Mouse (Mus musculus) stomach, embryonic 16.5 days (tissue): ENCODE measurements around the gene Rdh16f1. TPM values are rescaled to one million over a fixed set of nuclear protein-coding genes. Genes with fewer than 3 reads are reported as not detected.

ENCODE experiments used
- ATAC-seq: fragments of 200-750 bp; cut with Nextera tagmentation; 2 replicates; pipeline ENCODE4 v1.8.0; 2017; ENCODE audit warnings: moderate number of reproducible peaks, moderate TSS enrichment; ENCODE audit not compliant: insufficient read depth, low FRiP score
- H3K27ac ChIP-seq: fragments of 300-500 bp; sonication (generic); 2 replicates; pipeline ENCODE4 v1.5.1; 2014; ENCODE audit warnings: low read length
- H3K27me3 ChIP-seq: fragments of 300-500 bp; sonication (generic); 2 replicates; pipeline ENCODE4 v1.6.1; 2014; ENCODE audit warnings: low read length, control low read depth, mixed read lengths; ENCODE audit not compliant: control insufficient read depth, insufficient read depth
- H3K36me3 ChIP-seq: fragments of 300-500 bp; sonication (generic); 2 replicates; pipeline ENCODE4 v1.6.1; 2014; ENCODE audit warnings: low read length; ENCODE audit not compliant: control insufficient read depth, insufficient read depth
- H3K4me1 ChIP-seq: fragments of 300-500 bp; sonication (generic); 2 replicates; pipeline ENCODE4 v1.6.1; 2014; ENCODE audit warnings: low read length, control low read depth, mixed read lengths; ENCODE audit not compliant: control insufficient read depth, insufficient read depth
- H3K4me2 ChIP-seq: fragments of 300-500 bp; sonication (generic); 2 replicates; pipeline ENCODE4 v1.6.1; 2014; ENCODE audit warnings: low read depth, low read length, mixed read lengths
- H3K4me3 ChIP-seq: fragments of 300-500 bp; sonication (generic); replicated peaks from 2 replicates; pipeline ENCODE4 v1.5.1; 2014; ENCODE audit warnings: mild to moderate bottlenecking, low read length
- H3K9ac ChIP-seq: fragments of 300-500 bp; sonication (generic); 2 replicates; pipeline ENCODE4 v1.6.1; 2014; ENCODE audit warnings: low read length
- H3K9me3 ChIP-seq: fragments of 300-500 bp; sonication (generic); replicated peaks from 2 replicates; pipeline ENCODE4 v1.6.1; 2016; ENCODE audit warnings: low read length, control low read depth; ENCODE audit not compliant: control insufficient read depth
- WGBS: fragments of 180-500 bp; shearing (Covaris S2); extraction: QIAGEN DNeasy Blood & Tissue Kit; methylation state at CpG from one replicate; pipeline ENCODE4 v1.1.7; 2014; 5-methylcytosine and 5-hydroxymethylcytosine counted together
- polyA plus RNA-seq: library from polyadenylated mRNA; unstranded; fragments of >200 nt; fragmentation: Nextera tagmentation; extraction: Ambion mirVana; gene quantifications from 2 replicates; pipeline ENCODE4 v1.2.1, GENCODE M21; 2015

Rdh16f1 gene
- polyA plus RNA-seq = 0.23 TPM in 1 of 2 replicates, not detected in the other

DNA sequence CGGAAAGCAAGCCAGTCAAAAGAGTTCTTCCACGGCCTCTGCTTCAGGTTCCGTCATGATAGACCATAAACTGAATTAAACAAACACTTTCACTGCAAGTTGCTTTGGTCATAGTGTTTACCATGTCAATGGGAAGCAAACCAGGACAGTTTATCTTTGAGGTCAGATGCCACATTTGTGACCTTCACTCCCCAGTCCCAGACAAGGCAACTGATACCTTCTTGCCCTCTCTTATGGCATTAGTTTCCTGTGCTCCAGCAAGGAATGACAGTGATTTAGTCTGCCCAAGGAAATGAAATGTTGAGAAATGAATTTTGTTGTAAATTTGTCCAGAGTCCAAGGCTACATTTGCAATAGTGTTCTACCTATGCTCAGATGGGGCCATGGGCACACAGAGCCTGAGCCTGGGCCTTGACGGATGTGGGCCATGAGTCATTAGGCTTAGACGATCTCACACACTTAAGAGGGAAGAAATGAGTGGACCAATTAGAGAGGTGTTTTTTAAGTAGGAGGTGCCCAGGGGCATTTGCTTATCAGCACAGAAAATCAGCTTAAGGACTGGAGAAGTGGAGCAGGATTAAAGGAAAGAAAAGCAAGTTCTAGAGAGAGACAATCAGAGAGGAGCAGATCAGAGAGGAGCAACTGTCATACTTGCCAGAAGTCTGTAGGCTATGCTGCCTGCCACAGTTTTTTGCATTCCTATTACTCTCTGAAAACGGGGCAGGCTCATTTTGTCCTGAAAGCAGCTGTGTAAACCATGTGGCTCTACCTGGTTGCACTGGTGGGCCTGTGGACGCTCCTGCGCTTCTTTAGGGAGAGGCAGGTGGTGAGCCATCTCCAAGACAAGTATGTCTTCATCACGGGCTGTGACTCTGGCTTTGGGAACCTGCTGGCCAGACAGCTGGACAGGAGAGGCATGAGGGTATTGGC, at the start of gene Rdh16f1, which contains the start of gene Rdh1:
TSS of gene Rdh16f1 (plus strand) at position 607 of the 930 bp plus-strand sequence.
TSS of gene Rdh1 (plus strand) at position 541 of the 930 bp plus-strand sequence.
- 59% methylated on average over 9 of the region's 9 CpGs for WGBS
- Histone ChIP-seq H3K9ac (no peak within 1 kb of the TSS), H3K4me2 (no peak within 1 kb of the TSS), H3K27me3 (no peaks in the 10 kb centered on the region), H3K9me3 (no peaks in the 10 kb centered on the region), H3K27ac (no peak within 1 kb of the TSS), H3K36me3 (no peaks in the 10 kb centered on the region), H3K4me3 (no peak within 1 kb of the TSS), H3K4me1 (peaks cover 7% of the 10 kb centered on the region)
- no peak for ATAC-seq

DNA sequence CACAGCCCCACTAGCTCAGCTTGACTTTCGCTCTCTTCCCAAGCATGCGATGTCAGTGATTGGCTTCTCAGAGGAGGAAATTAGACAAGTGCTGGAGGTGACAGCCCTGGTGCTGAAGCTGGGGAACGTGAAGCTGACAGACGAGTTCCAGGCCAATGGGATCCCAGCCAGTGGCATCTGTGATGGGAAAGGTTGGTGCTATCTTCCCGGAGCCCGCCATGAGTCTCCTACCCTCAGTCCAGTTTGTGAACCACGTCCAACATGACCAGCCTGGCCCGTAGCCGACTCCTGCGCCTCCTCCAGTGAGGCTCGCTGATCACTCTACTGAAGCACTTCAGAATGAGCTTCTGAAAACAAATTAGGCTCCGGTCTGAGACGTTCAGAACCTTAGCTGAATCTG, 49.3 kb upstream of the Rdh16f1 start:
- H3K4me2 ChIP-seq = no peak overlapping the region
- H3K27me3 ChIP-seq = no peaks in the 10 kb centered on the region
- no peak for ATAC-seq
- no peak overlapping the region for H3K27ac ChIP-seq
- H3K36me3 ChIP-seq = no peaks in the 10 kb centered on the region
- H3K9ac ChIP-seq = no peak overlapping the region
- 74% methylated on average over 13 of the region's 13 CpGs for WGBS
- no peaks in the 10 kb centered on the region for H3K4me1 ChIP-seq
- no peaks in the 10 kb centered on the region for H3K9me3 ChIP-seq
- no peak overlapping the region for H3K4me3 ChIP-seq

DNA sequence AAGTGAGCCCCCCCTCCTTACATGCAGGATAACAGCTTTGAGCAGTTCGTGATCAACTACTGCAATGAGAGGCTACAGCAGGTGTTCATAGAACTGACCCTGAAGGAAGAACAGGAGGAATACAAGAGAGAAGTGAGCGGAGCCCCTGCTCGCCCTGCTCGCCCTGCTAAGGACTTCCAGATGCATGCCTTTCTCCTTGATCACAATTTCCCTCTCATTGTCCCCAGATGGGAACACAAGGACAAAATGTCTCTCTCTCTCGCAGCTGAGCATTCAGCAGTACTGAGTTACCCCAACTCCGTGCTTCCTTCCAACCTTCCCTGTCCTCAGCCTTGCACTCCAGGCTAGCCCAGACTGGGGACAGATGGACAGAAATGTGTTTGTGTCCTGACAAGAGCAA, 46.9 kb upstream of the Rdh16f1 start:
- Histone ChIP-seq H3K27me3 (no peaks in the 10 kb centered on the region), H3K9ac (no peak overlapping the region), H3K4me1 (no peaks in the 10 kb centered on the region), H3K27ac (no peak overlapping the region), H3K4me2 (no peak overlapping the region), H3K9me3 (no peaks in the 10 kb centered on the region), H3K36me3 (no peaks in the 10 kb centered on the region), H3K4me3 (no peak overlapping the region)
- 77% methylated on average over 6 of the region's 6 CpGs for WGBS
- no peak for ATAC-seq

DNA sequence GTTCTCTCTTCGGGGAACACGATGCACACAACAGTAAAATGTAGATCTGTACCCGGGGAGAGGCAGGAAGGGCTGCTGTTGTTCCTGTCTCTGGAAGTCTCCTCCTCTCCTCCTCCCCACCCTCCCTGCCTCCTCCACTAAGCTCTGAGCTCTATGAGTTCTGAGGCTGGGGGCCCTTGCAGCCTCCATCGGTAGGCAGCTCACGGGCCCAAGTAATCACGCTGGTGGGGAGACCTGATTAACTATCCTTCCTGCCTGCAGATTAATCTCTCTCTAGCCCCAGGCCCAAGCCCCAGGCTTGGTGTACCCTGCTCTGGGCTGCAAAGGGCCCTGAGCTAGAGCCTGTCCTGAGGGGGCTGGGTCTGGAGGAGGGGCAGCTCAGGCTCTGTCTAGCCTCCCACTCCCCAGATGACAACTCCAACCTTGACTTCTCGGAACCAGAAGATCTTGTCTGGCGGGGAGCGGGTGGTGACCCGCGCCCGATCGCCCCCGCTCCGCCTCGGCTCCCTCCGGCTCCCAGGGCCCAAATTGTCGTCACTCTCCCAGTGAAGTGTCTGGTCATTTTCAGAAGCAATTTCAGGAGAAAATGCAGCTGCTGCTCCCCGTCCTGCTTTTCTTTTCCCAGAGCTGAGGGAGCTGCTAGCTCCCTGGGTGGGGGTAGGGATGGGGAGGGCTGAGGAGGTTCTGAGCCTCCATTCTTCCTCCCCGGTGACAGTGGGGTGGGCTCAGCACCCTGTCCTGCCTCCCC, 37.7 kb upstream of the Rdh16f1 start:
- Histone ChIP-seq H3K27ac (peak overlapping the region; percentile 92), H3K4me3 (peak overlapping the region; percentile 32), H3K4me2 (peak overlapping the region; percentile 50), H3K36me3 (no peaks in the 10 kb centered on the region), H3K9me3 (no peaks in the 10 kb centered on the region), H3K4me1 (peaks cover 7% of the 10 kb centered on the region; the same call in 1 of the 2 replicates), H3K9ac (peak overlapping the region; percentile 70), H3K27me3 (no peaks in the 10 kb centered on the region)
- 18% methylated on average over 20 of the region's 20 CpGs for WGBS
- peak; percentile 69 for ATAC-seq

DNA sequence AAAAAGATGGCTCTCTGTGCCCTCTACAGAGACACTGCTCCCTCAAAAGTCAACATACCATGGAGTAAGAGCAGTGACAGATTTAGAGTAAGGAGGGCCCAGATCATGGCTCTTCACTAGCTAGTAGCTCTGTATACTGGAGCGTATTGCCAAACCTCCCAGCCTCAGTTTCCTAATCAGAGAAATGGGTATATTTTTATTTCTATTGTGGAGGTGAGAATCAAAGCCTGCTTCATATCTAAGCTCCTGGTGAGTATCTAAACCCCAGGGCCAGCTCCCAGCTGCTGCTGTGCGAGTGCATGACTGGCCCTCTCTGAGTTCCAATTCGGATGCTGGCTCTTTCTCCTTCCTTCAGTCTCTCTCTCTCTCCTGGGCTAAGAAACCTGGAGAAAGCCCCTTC, 35.4 kb upstream of the Rdh16f1 start, which contains the start of gene Tac2:
TSS of gene Tac2 (plus strand) at position 301 of the 400 bp plus-strand sequence.
- Histone ChIP-seq H3K4me2 (no peak within 1 kb of the TSS), H3K9me3 (no peaks in the 10 kb centered on the region), H3K36me3 (no peaks in the 10 kb centered on the region), H3K4me1 (peaks cover 7% of the 10 kb centered on the region; the same call in 1 of the 2 replicates), H3K27me3 (no peaks in the 10 kb centered on the region), H3K4me3 (no peak within 1 kb of the TSS), H3K27ac (no peak within 1 kb of the TSS), H3K9ac (no peak within 1 kb of the TSS)
- ATAC-seq = no peak
- 80% methylated on average over 3 of the region's 3 CpGs for WGBS

DNA sequence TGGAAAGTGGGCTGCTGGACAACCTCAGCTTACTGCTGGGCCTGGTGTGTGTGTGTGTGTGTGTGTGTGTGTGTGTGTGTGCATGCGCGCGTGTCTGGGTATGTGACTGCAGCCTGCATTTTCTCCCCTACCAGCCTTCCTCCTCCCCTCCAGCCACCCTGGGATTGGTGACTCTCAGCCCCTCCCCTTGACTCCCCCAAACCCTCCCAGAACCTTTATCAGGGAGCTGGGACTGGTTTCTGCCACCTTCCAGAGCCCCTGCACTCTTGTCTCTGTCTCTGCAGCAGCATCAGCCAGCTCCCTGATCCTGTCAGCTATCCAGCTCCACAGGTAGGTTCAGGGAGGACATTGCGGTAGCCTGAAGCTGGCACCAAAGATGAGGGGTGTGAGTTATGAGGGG, 34.5 kb upstream of the Rdh16f1 start:
- Histone ChIP-seq H3K9ac (no peak overlapping the region), H3K4me2 (no peak overlapping the region), H3K4me3 (no peak overlapping the region), H3K27me3 (no peaks in the 10 kb centered on the region), H3K9me3 (no peaks in the 10 kb centered on the region), H3K27ac (no peak overlapping the region), H3K36me3 (no peaks in the 10 kb centered on the region), H3K4me1 (peaks cover 7% of the 10 kb centered on the region; the same call in 1 of the 2 replicates)
- no peak for ATAC-seq
- WGBS = 65% methylated on average over 4 of the region's 4 CpGs

DNA sequence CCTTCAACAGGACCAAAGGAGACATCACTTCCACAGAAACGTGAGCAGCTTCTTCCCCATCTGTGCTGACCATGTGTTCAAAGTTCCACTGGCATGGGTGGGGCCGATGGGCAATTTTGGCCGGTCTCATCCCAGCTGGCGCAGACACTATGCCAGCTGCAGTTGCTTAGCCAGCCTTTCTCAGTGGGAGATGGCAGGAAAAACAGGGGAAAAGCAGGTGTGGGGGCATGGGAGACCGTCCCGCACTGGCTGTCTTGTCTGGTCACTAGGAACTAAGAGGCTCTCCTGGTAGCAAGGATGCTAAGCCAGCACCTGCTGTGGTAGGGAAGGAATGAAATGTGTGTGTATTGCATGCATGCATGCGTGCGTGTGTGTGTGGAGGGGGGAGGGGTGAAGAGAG, 31.1 kb upstream of the Rdh16f1 start:
- H3K9ac ChIP-seq = no peak overlapping the region
- WGBS = 74% methylated on average over 8 of the region's 8 CpGs
- H3K36me3 ChIP-seq = no peaks in the 10 kb centered on the region
- ATAC-seq = no peak
- H3K27ac ChIP-seq = no peak overlapping the region
- 0 out of 2 replicates have a peak, but pooled peaks cover 4% of the 10 kb centered on the region for H3K4me1 ChIP-seq
- no peak overlapping the region for H3K4me2 ChIP-seq
- no peaks in the 10 kb centered on the region for H3K9me3 ChIP-seq
- no peaks in the 10 kb centered on the region for H3K27me3 ChIP-seq
- no peak overlapping the region for H3K4me3 ChIP-seq

DNA sequence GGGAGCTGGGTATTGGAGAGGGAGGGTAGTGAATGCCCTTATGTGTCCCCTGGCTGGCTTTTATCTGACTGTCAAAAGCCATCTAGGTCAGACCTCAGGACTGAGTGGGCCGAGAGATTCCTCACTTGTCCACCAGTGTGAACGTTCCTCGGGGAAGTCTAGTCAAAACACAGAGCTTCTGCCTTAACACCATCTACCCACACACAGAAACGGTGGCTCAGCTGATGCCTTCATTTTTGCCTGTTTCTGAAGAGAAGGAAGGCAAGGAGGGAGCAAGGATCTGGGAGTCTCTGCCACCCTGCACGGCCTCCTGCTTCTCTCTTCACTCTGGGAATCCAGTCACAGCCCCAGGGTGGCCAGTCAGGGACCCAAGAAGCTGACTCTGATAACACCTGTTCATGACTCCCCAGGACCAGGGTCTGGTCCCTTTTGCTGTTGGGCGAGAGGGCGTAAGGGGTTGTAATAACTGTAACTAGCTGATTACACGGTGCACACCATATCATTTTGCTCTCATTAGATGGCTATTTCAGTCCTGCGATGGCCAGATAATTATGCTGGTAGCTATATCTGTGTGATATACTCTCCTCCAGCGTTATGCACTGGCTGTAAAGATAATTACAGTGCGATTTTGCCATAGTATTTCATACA, 29.2 kb upstream of the Rdh16f1 start:
- Histone ChIP-seq H3K4me3 (no peak overlapping the region), H3K36me3 (no peaks in the 10 kb centered on the region), H3K27me3 (no peaks in the 10 kb centered on the region), H3K27ac (no peak overlapping the region), H3K4me1 (0 out of 2 replicates have a peak, but pooled peaks cover 4% of the 10 kb centered on the region), H3K9me3 (peaks cover 4% of the 10 kb centered on the region), H3K9ac (no peak overlapping the region), H3K4me2 (no peak overlapping the region)
- no peak for ATAC-seq
- 73% methylated on average over 11 of the region's 11 CpGs for WGBS
